Mouse (Mus musculus): Measurements from ENCODE around the gene Dnah9. TPM values are rescaled to one million over a fixed set of nuclear protein-coding genes. Genes with fewer than 3 reads are reported as not detected.

The Dnah9 gene
- total and polyA plus RNA-seq, 2 experiments: under 0.01 TPM; not detected in 1

DNA sequence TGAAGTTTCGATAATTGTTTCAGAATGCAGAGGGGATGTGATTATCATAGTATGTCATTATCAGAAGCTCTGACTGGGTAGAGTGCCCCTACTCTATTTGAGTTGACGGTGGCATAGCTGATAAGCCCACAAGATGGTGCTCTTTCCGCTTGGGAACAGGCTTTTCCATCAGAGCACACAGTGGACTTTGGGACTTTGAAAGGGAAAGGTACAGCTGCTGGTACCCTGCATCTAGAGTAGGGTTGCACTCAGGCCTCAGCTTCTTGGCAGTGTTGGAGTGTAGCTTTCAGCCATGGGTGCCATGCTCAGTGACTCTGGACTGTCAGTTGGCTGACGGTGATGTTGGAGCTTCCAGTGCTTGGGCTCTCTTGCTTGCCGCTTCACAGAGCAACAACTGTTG is 348.1 kb downstream of the Dnah9 start:
- 91% methylated on average over 5 of the region's 5 CpGs for WGBS
- no peaks in the 10 kb centered on the region for H3K79me2 ChIP-seq (ENCODE audit: control insufficient read depth, insufficient read depth, low read length)
- 0 out of 2 replicates have a peak, but pooled peaks have one; percentile 21 for TF ChIP-seq CTCF (IDR thresholded peaks at IDR 0.05; ENCODE audit: low read depth, low read length)
- no peak for TF ChIP-seq POLR2A (IDR thresholded peaks at IDR 0.05; ENCODE audit: extremely low read depth, insufficient read depth, low read length)
- no peak overlapping the region for H3K27ac ChIP-seq (replicated peaks; ENCODE audit: insufficient read depth, low read depth, low read length)
- H3K27me3 ChIP-seq (ENCODE audit: control insufficient read depth, insufficient read depth, low read length): no peaks in the 10 kb centered on the region
- H3K9ac ChIP-seq (ENCODE audit: low read depth, low read length): no peak overlapping the region
- H3K4me1 ChIP-seq (ENCODE audit: control insufficient read depth, insufficient read depth, low read length): no peaks in the 10 kb centered on the region
- H3K36me3 ChIP-seq (ENCODE audit: control insufficient read depth, insufficient read depth, low read length): peaks cover 51% of the 10 kb centered on the region
- peak; percentile 24 for DNase-seq (ENCODE audit: extremely low read depth, low read depth, low spot score)
- no peak overlapping the region for H3K4me3 ChIP-seq (ENCODE audit: insufficient read depth, low read depth, low read length)

DNA sequence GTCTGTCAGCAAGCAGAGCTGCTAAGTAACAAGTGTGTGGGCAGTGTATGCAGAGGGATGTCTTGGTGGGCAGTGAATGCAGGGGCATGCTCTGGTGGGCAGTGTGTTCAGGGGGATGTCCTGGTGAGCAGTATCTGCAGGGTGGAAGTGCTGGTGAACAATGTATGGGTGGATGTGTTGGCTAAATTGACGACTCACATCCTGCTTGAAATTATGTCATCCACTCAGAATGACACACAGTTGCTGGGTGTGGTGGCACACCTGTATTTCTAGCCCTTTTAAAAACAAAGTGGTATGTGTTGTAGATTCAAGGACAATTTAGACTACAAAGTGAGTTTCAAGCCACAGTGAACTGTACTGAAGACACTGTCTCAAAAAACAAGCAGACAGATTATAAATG is 350.2 kb downstream of the Dnah9 start:
- Histone ChIP-seq H3K27ac (replicated peaks; ENCODE audit: insufficient read depth, low read depth, low read length) (no peak overlapping the region), H3K4me1 (ENCODE audit: control insufficient read depth, insufficient read depth, low read length) (no peaks in the 10 kb centered on the region), H3K27me3 (ENCODE audit: control insufficient read depth, insufficient read depth, low read length) (no peaks in the 10 kb centered on the region), H3K36me3 (ENCODE audit: control insufficient read depth, insufficient read depth, low read length) (peaks cover 48% of the 10 kb centered on the region), H3K9ac (ENCODE audit: low read depth, low read length) (no peak overlapping the region), H3K4me3 (ENCODE audit: insufficient read depth, low read depth, low read length) (no peak overlapping the region), H3K79me2 (ENCODE audit: control insufficient read depth, insufficient read depth, low read length) (no peaks in the 10 kb centered on the region)
- no peak for DNase-seq (ENCODE audit: extremely low read depth, low read depth, low spot score)
- no peak for TF ChIP-seq POLR2A (IDR thresholded peaks at IDR 0.05; ENCODE audit: extremely low read depth, insufficient read depth, low read length)
- no peak for TF ChIP-seq CTCF (IDR thresholded peaks at IDR 0.05; ENCODE audit: low read depth, low read length)
- WGBS: 73% methylated on average over 1 of the region's 1 CpGs

DNA sequence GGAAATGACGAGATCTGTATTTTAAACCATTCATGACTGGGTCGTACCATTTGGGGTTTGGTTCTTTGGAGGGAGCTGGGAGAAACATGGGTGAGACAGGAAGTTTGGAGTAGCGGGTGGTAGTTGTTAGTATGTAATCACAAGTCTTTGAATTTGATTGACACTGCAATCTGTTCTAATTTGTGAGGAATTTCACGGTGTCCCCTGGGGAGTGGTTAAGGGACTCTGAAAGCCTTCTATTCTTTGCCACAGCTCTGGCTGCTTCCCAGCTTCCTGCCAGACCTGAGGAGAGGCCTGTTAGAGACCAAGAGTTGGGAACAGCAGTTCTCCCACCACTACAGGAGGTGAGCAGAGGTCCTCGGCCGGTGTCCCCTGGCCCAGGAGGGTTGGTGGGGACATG is 352.1 kb downstream of the Dnah9 start:
- no peaks in the 10 kb centered on the region for H3K27me3 ChIP-seq (ENCODE audit: control insufficient read depth, insufficient read depth, low read length)
- WGBS: 89% methylated on average over 6 of the region's 6 CpGs
- no peak for DNase-seq (ENCODE audit: extremely low read depth, low read depth, low spot score)
- no peaks in the 10 kb centered on the region; the same call in 1 of the 2 replicates for H3K79me2 ChIP-seq (ENCODE audit: control insufficient read depth, insufficient read depth, low read length)
- peaks cover 33% of the 10 kb centered on the region for H3K36me3 ChIP-seq (ENCODE audit: control insufficient read depth, insufficient read depth, low read length)
- no peak overlapping the region for H3K27ac ChIP-seq (replicated peaks; ENCODE audit: insufficient read depth, low read depth, low read length)
- TF ChIP-seq CTCF (IDR thresholded peaks at IDR 0.05; ENCODE audit: low read depth, low read length): no peak
- no peak for TF ChIP-seq POLR2A (IDR thresholded peaks at IDR 0.05; ENCODE audit: extremely low read depth, insufficient read depth, low read length)
- no peak overlapping the region for H3K4me3 ChIP-seq (ENCODE audit: insufficient read depth, low read depth, low read length)
- H3K4me1 ChIP-seq (ENCODE audit: control insufficient read depth, insufficient read depth, low read length): peaks cover 2% of the 10 kb centered on the region; the same call in 1 of the 2 replicates
- no peak overlapping the region for H3K9ac ChIP-seq (ENCODE audit: low read depth, low read length)

DNA sequence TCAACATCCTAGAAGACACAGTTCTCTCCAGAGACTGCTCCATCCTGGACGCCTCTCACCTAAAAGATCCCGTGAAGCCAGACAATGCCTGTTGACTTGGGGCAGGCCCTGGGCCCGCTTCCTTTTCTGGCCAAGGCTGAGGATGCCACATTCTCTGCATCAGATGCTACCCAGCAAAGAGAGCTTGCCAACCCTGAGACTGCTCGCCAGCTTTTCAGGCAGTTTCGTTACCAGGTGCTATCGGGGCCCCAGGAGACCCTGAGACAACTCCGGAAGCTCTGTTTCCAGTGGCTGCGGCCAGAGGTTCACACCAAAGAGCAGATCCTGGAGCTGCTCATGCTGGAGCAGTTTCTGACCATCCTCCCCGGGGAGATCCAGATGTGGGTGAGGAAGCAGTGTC is 354.0 kb downstream of the Dnah9 start:
- TF ChIP-seq CTCF (IDR thresholded peaks at IDR 0.05; ENCODE audit: low read depth, low read length) (no peak), POLR2A (IDR thresholded peaks at IDR 0.05; ENCODE audit: extremely low read depth, insufficient read depth, low read length) (no peak)
- no peak overlapping the region for H3K27ac ChIP-seq (replicated peaks; ENCODE audit: insufficient read depth, low read depth, low read length)
- DNase-seq (ENCODE audit: extremely low read depth, low read depth, low spot score): no peak
- no peak overlapping the region for H3K9ac ChIP-seq (ENCODE audit: low read depth, low read length)
- H3K36me3 ChIP-seq (ENCODE audit: control insufficient read depth, insufficient read depth, low read length): peaks cover 30% of the 10 kb centered on the region
- H3K79me2 ChIP-seq (ENCODE audit: control insufficient read depth, insufficient read depth, low read length): peaks cover 3% of the 10 kb centered on the region; the same call in 1 of the 2 replicates
- 92% methylated on average over 9 of the region's 9 CpGs for WGBS
- H3K27me3 ChIP-seq (ENCODE audit: control insufficient read depth, insufficient read depth, low read length): no peaks in the 10 kb centered on the region
- no peak overlapping the region for H3K4me3 ChIP-seq (ENCODE audit: insufficient read depth, low read depth, low read length)
- H3K4me1 ChIP-seq (ENCODE audit: control insufficient read depth, insufficient read depth, low read length): peaks cover 2% of the 10 kb centered on the region; the same call in 1 of the 2 replicates

DNA sequence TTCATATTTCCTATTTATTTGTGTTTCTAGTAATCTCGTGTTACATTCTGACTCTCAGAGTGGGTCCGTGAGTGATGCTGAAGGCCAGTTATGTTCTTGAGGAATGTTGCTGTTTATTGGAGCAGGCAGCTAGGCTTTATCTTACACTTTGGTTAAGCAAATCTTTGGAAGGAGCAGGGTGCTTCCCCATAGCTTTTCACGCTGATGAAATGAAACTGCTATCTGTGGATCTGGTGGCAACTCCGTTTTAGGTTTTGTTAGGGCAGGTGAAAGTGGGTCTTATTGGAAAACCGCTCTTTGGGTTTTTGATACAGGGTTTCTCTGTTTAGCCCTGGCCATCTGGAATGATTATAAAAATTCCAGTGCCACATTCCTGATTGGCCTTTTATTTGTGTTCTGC is 356.3 kb downstream of the Dnah9 start:
- H3K4me3 ChIP-seq (ENCODE audit: insufficient read depth, low read depth, low read length): no peak overlapping the region
- peaks cover 6% of the 10 kb centered on the region; the same call in 1 of the 2 replicates for H3K79me2 ChIP-seq (ENCODE audit: control insufficient read depth, insufficient read depth, low read length)
- no peak for DNase-seq (ENCODE audit: extremely low read depth, low read depth, low spot score)
- H3K27ac ChIP-seq (replicated peaks; ENCODE audit: insufficient read depth, low read depth, low read length): no peak overlapping the region
- WGBS: 68% methylated on average over 5 of the region's 5 CpGs
- H3K27me3 ChIP-seq (ENCODE audit: control insufficient read depth, insufficient read depth, low read length): no peaks in the 10 kb centered on the region
- no peak overlapping the region for H3K9ac ChIP-seq (ENCODE audit: low read depth, low read length)
- TF ChIP-seq POLR2A (IDR thresholded peaks at IDR 0.05; ENCODE audit: extremely low read depth, insufficient read depth, low read length) (no peak), CTCF (IDR thresholded peaks at IDR 0.05; ENCODE audit: low read depth, low read length) (no peak)
- peaks cover 25% of the 10 kb centered on the region for H3K36me3 ChIP-seq (ENCODE audit: control insufficient read depth, insufficient read depth, low read length)
- H3K4me1 ChIP-seq (ENCODE audit: control insufficient read depth, insufficient read depth, low read length): peaks cover 2% of the 10 kb centered on the region; the same call in 1 of the 2 replicates

DNA sequence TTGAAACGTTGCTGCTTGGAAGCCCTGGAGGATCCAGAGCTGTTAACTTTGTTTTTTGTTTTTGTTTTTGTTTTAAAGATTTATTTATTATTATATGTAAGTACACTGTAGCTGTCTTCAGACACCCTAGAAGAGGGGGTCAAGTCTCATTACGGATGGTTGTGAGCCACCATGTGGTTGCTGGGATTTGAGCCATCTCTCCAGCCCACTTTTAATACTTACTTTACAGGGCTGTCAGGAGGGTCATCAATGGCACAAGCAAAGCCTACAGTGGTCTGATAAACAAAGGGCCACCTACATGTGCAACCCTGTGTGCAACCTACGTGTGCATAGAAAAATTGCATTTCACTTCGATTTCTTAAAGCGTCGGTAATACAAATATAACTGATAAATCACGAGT is 360.8 kb downstream of the Dnah9 start:
- 38% methylated on average over 7 of the region's 7 CpGs for WGBS
- TF ChIP-seq CTCF (IDR thresholded peaks at IDR 0.05; ENCODE audit: low read depth, low read length) (no peak), POLR2A (IDR thresholded peaks at IDR 0.05; ENCODE audit: extremely low read depth, insufficient read depth, low read length) (no peak)
- H3K36me3 ChIP-seq (ENCODE audit: control insufficient read depth, insufficient read depth, low read length): no peaks in the 10 kb centered on the region

More for the DNA sequence above, 360.8 kb downstream of the Dnah9 start:
- H3K27me3 ChIP-seq (ENCODE audit: control insufficient read depth, insufficient read depth, low read length): no peaks in the 10 kb centered on the region
- peak overlapping the region; percentile 84 for H3K9ac ChIP-seq (ENCODE audit: low read depth, low read length)
- no peak for DNase-seq (ENCODE audit: extremely low read depth, low read depth, low spot score)
- peaks cover 2% of the 10 kb centered on the region; the same call in 1 of the 2 replicates for H3K4me1 ChIP-seq (ENCODE audit: control insufficient read depth, insufficient read depth, low read length)
- H3K4me3 ChIP-seq (ENCODE audit: insufficient read depth, low read depth, low read length): peak overlapping the region; percentile 90
- H3K27ac ChIP-seq (replicated peaks; ENCODE audit: insufficient read depth, low read depth, low read length): peak overlapping the region; percentile 91
- peaks cover 6% of the 10 kb centered on the region; the same call in 1 of the 2 replicates for H3K79me2 ChIP-seq (ENCODE audit: control insufficient read depth, insufficient read depth, low read length)

All from liver, adult 2 months (tissue).